Mouse (Mus musculus): Measurements from ENCODE around the gene Arhgap22. TPM values are rescaled to one million over a fixed set of nuclear protein-coding genes. Genes with fewer than 3 reads are reported as not detected.
A peak's percentile ranks its signal among the peaks of the same experiment; 100 is the strongest.

The Arhgap22 gene
- polyA plus RNA-seq, 1 experiment from 2014 or later: 5.3 TPM

DNA sequence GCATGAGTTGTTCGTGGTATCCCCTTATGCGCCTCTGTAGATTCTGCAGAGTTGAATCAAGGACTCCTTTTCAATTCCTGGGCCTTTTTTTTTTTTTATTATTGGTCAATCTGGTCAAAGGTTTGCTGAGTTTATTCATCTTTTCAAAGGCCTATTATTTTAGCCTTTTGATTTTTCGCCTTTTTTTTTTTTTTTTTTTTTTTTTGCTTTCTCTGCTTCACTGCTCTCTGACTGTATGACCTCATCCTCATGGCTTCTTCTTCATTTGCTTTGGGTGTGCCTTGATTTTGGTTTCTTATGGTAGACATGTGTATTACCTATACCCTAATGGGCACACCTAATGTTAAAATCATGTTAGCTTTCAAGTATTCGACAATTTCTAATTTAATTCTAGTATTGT, 11.4 kb downstream of the Arhgap22 start:
- no peak for ATAC-seq
- Histone ChIP-seq H3K27ac (no peak overlapping the region), H3K4me2 (replicated peaks) (no peak overlapping the region), H3K9me3 (no peaks in the 10 kb centered on the region), H3K27me3 (replicated peaks) (no peaks in the 10 kb centered on the region), H3K36me3 (no peaks in the 10 kb centered on the region), H3K9ac (no peak overlapping the region), H3K4me3 (replicated peaks) (no peak overlapping the region), H3K4me1 (replicated peaks) (no peaks in the 10 kb centered on the region)
- WGBS: 89% methylated on average over 4 of the region's 4 CpGs

DNA sequence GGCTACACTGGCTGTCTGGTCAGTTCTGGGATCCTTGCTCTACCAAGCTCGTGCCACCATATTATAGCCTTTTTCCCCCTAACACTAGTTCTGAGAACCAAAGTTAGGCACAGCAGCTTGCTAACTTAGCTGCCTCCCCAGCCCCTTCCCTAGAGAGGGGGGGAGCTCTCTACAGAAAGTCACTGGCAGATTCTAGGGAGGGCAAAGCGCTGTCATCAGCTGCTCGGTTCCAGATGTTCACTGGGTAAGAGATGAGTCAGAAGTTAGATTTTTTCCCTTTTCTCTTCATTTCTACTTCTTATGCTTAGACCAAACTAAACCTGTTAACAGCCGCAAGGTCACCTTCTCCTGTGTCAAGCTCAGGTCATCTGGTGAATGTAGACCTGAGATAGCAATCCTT, 16.8 kb downstream of the Arhgap22 start:
- Histone ChIP-seq H3K9me3 (no peaks in the 10 kb centered on the region), H3K4me2 (replicated peaks) (no peak overlapping the region), H3K9ac (no peak overlapping the region), H3K4me3 (replicated peaks) (no peak overlapping the region), H3K4me1 (replicated peaks) (no peaks in the 10 kb centered on the region), H3K27ac (no peak overlapping the region), H3K36me3 (no peaks in the 10 kb centered on the region), H3K27me3 (replicated peaks) (no peaks in the 10 kb centered on the region)
- ATAC-seq: no peak
- WGBS: 79% methylated on average over 4 of the region's 4 CpGs

DNA sequence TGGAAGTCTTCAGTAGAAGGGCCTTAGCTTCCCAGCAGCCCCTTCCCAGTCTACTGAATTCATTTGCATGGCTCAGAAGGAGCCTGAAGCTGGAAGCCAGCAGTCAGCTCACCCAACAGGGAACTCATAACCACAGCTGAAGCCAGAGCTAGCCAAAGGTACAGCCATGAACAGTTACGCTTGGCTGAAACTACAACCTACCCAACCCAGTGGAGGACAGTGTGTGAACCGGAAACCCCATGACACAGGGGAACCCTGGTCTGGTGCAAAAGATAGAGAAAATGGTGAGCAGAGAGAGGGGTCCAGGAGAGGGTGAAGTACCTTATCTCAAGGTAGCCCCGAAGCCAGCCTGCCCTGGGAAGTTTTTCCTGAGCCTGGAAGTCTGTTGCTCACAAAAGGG, 17.5 kb downstream of the Arhgap22 start:
- 88% methylated on average over 3 of the region's 3 CpGs for WGBS
- H3K27me3 ChIP-seq (replicated peaks): no peaks in the 10 kb centered on the region

DNA sequence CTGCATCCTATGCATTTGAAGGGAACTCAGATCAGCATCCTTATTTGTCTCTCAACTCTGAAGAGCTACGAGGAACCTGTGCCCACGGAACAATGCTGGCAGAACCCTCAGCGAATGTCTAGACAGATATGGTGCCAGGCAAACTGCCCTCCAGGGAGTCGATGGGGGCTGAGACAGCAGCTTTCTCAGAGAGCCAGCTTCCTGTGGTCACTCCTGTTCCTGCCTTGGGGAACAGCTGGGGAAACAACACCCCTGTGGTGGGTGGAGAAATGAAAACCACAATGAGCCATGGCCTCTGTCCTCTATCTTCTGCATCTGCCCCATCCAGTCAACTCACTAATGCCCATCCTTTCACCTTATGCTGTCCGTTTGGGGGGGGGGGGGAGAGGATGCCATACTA, 18.2 kb downstream of the Arhgap22 start:
- no peak overlapping the region for H3K9ac ChIP-seq
- no peak overlapping the region for H3K27ac ChIP-seq
- no peak overlapping the region for H3K4me2 ChIP-seq (replicated peaks)
- no peaks in the 10 kb centered on the region for H3K9me3 ChIP-seq
- WGBS: 72% methylated on average over 5 of the region's 5 CpGs
- no peak for ATAC-seq
- no peaks in the 10 kb centered on the region for H3K27me3 ChIP-seq (replicated peaks)
- no peaks in the 10 kb centered on the region for H3K4me1 ChIP-seq (replicated peaks)
- H3K36me3 ChIP-seq: no peaks in the 10 kb centered on the region
- no peak overlapping the region for H3K4me3 ChIP-seq (replicated peaks)

More for the DNA sequence above, 17.5 kb downstream of the Arhgap22 start:
- Histone ChIP-seq H3K4me2 (replicated peaks) (no peak overlapping the region), H3K9me3 (no peaks in the 10 kb centered on the region), H3K27ac (no peak overlapping the region), H3K9ac (no peak overlapping the region), H3K4me1 (replicated peaks) (no peaks in the 10 kb centered on the region), H3K4me3 (replicated peaks) (no peak overlapping the region), H3K36me3 (no peaks in the 10 kb centered on the region)
- ATAC-seq: no peak

DNA sequence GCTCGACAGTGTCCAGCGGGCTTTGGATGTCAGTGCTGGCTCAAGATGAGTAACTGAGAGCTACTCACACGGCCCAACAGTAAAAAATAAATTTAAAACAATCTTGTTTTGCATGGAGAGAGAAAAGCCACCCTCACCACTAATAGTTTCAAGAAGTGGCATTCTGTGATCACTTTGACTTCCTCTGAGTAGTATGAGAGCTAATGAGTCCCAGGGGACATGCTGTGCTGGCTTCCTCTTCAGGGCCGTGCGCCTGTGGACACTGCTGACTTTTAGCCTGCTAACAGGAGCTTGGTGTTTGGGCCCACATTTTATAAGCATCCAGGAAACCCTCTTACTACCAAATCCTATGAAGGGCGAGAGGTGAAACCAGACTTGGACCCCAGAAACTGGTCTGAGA, 21.8 kb downstream of the Arhgap22 start:
- Histone ChIP-seq H3K27me3 (replicated peaks) (no peaks in the 10 kb centered on the region), H3K36me3 (no peaks in the 10 kb centered on the region), H3K4me1 (replicated peaks) (no peaks in the 10 kb centered on the region), H3K27ac (no peak overlapping the region), H3K4me3 (replicated peaks) (no peak overlapping the region), H3K9me3 (no peaks in the 10 kb centered on the region), H3K4me2 (replicated peaks) (no peak overlapping the region), H3K9ac (no peak overlapping the region)
- ATAC-seq: no peak
- WGBS: 78% methylated on average over 6 of the region's 6 CpGs

DNA sequence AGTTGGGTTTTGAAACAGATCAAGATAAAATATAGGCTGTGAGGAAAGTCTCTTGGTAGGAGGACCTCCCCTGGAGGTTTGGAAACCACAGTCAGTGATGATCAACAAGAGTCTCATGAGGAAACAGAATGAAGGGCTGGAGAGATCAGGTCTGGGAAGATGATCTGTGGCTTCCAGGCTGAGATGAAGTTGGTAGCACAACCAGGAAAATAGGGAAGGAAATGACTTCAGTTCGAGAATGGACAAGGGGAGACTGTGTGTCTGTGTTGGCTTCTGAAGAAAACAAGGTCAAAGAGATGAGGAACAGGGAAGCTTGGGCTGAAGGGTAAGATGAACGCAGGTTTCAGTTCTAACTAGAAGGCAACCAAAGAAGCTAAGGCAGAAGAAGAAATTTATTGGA, 26.6 kb downstream of the Arhgap22 start:
- 64% methylated on average over 2 of the region's 2 CpGs for WGBS
- Histone ChIP-seq H3K27ac (no peak overlapping the region), H3K4me1 (replicated peaks) (no peaks in the 10 kb centered on the region), H3K27me3 (replicated peaks) (no peaks in the 10 kb centered on the region), H3K36me3 (no peaks in the 10 kb centered on the region), H3K4me2 (replicated peaks) (no peak overlapping the region), H3K4me3 (replicated peaks) (no peak overlapping the region), H3K9me3 (no peaks in the 10 kb centered on the region), H3K9ac (no peak overlapping the region)
- no peak for ATAC-seq

DNA sequence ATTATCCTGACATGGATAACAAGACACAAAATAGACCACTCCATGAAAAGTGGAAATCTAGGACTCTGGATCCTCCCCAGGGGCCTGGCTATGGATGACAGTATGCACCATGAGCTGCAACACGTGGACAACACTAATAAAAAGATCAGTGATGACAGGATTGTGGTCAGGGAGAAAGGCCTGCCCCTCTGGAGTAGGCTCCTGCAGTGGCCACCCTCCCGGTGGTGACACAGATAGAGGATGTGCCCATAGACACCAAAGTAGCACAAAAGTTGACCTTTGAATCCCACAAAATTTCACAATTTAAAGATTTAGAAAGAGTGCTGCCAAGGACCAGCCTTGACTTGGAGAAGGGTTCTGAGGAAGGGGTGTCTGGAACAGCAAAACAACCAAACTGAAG, 29.4 kb downstream of the Arhgap22 start:
- H3K4me3 ChIP-seq (replicated peaks): no peak overlapping the region
- no peaks in the 10 kb centered on the region for H3K4me1 ChIP-seq (replicated peaks)
- 61% methylated on average over 2 of the region's 2 CpGs for WGBS
- H3K9ac ChIP-seq: no peak overlapping the region
- no peaks in the 10 kb centered on the region for H3K27me3 ChIP-seq (replicated peaks)
- H3K27ac ChIP-seq: no peak overlapping the region
- no peak for ATAC-seq
- no peaks in the 10 kb centered on the region for H3K36me3 ChIP-seq
- no peaks in the 10 kb centered on the region for H3K9me3 ChIP-seq
- H3K4me2 ChIP-seq (replicated peaks): no peak overlapping the region

DNA sequence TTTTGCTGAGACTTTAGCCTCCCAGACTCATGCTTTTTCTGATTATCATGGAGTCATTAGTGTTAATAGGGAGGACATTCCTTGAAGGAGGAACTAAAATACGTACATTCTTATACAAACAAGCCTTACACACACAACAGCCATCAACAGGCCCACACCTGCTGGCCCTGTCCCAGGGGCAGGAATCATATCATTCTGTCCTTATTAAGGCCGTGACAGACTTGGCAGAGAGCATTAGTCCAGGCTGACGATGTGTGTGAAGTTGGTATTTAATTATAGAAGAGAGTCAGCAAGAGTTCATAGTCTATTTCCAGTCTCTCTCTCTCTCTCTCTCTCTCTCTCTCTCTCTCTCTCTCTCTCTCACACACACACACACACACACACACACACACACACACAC, 30.7 kb downstream of the Arhgap22 start:
- Histone ChIP-seq H3K27me3 (replicated peaks) (no peaks in the 10 kb centered on the region), H3K9ac (no peak overlapping the region), H3K27ac (no peak overlapping the region), H3K36me3 (no peaks in the 10 kb centered on the region), H3K4me1 (replicated peaks) (no peaks in the 10 kb centered on the region), H3K9me3 (no peaks in the 10 kb centered on the region), H3K4me2 (replicated peaks) (no peak overlapping the region), H3K4me3 (replicated peaks) (no peak overlapping the region)
- 57% methylated on average over 3 of the region's 3 CpGs for WGBS
- no peak for ATAC-seq

DNA sequence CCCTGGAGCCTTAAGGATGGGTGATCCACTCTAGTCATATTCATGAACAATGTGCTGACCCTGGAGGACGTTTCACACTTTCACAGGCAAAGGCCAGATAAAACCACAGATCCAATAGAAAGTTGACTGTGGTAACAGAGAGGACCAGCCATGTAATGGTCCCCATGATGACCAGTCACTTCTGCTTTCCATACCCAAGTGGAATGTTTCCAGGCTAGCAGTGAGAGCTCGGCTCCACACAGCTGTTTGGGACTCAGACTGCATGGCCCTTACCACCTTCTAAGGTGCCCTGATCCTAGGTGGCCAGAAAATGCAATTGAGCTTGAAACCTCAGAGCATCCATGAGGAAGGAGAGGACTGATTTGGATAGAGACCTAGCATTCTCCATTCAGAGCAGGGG, 31.1 kb downstream of the Arhgap22 start:
- WGBS: 58% methylated on average over 2 of the region's 2 CpGs
- Histone ChIP-seq H3K27ac (no peak overlapping the region), H3K36me3 (no peaks in the 10 kb centered on the region), H3K4me1 (replicated peaks) (0 out of 2 replicates have a peak, but pooled peaks cover under 1% of the 10 kb centered on the region), H3K9ac (no peak overlapping the region), H3K27me3 (replicated peaks) (no peaks in the 10 kb centered on the region), H3K4me2 (replicated peaks) (no peak overlapping the region), H3K9me3 (no peaks in the 10 kb centered on the region), H3K4me3 (replicated peaks) (no peak overlapping the region)
- ATAC-seq: no peak

DNA sequence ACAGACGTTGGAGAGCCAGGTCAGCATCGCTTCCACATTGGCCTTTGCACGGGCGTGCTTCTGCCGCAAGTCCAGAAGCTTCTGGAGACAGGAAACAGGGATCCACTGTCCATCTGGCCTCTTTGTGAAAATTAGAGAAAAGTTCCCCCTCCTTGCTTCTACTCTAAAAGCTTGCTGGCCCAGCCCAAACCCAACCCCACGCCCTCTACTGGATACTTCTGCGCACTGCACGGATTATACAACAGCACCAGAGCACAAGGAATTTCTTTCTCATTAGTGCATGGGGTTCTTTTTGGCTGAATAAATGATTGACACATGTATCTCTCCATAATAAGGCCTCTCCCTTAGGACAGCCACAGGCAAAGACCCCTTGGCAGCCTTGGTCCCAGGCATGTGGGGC, 32.6 kb downstream of the Arhgap22 start:
- H3K9me3 ChIP-seq: no peaks in the 10 kb centered on the region
- ATAC-seq: no peak
- WGBS: 52% methylated on average over 8 of the region's 8 CpGs

DNA sequence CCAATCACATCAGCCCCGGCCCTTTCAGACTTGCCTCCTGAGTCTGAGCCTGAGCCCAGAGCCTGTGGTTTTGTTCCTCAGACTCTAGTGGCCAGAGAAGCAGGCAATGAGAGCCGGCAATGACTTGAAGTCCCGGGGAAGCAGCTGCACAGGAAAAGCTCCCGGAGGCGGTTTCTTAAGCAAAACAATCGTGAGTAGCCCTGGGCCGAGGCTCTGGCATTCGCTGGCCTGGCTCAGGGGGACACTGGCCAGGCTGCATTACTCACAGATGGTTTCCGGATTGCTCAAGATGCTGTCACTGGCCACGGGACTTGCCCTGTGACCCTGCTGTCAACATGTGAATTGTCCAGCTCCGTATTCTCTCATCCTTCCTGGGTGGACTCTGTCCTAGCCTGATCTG, 33.8 kb downstream of the Arhgap22 start:
- Histone ChIP-seq H3K36me3 (no peaks in the 10 kb centered on the region), H3K27me3 (replicated peaks) (no peaks in the 10 kb centered on the region), H3K4me3 (replicated peaks) (no peak overlapping the region), H3K9me3 (no peaks in the 10 kb centered on the region), H3K9ac (no peak overlapping the region), H3K4me1 (replicated peaks) (peaks cover 7% of the 10 kb centered on the region; the same call in 1 of the 2 replicates), H3K4me2 (replicated peaks) (no peak overlapping the region), H3K27ac (no peak overlapping the region)
- 32% methylated on average over 11 of the region's 11 CpGs for WGBS
- no peak for ATAC-seq

More for the DNA sequence above, 32.6 kb downstream of the Arhgap22 start:
- Histone ChIP-seq H3K4me3 (replicated peaks) (no peak overlapping the region), H3K27me3 (replicated peaks) (no peaks in the 10 kb centered on the region), H3K4me2 (replicated peaks) (no peak overlapping the region), H3K36me3 (no peaks in the 10 kb centered on the region), H3K4me1 (replicated peaks) (peaks cover 7% of the 10 kb centered on the region; the same call in 1 of the 2 replicates), H3K27ac (no peak overlapping the region), H3K9ac (no peak overlapping the region)

DNA sequence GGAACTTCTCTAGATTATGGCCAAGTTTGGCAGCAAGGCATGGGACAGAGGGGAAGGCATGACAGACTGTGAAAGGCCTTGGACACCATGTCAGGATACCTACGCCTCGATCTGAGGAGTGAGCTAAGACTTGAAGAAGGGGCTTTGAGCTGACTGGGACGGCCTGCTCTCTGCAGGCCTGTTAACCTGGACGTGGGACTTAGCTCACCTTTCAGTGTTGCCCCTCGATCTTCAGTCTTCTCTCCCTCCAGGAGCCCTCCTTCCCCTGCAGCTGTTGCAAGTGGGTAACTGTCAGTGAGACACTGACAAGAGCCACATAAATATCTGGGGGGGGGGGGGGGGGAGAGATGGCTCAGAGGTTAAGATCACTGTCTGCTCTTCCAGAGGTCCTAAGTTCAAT, 34.9 kb downstream of the Arhgap22 start:
- H3K36me3 ChIP-seq: no peaks in the 10 kb centered on the region
- ATAC-seq: no peak
- H3K4me1 ChIP-seq (replicated peaks): peaks cover 7% of the 10 kb centered on the region; the same call in 1 of the 2 replicates
- H3K27ac ChIP-seq: no peak overlapping the region
- H3K9ac ChIP-seq: no peak overlapping the region
- H3K4me3 ChIP-seq (replicated peaks): no peak overlapping the region
- H3K27me3 ChIP-seq (replicated peaks): no peaks in the 10 kb centered on the region
- WGBS: 79% methylated on average over 5 of the region's 5 CpGs
- H3K4me2 ChIP-seq (replicated peaks): no peak overlapping the region
- H3K9me3 ChIP-seq: no peaks in the 10 kb centered on the region

DNA sequence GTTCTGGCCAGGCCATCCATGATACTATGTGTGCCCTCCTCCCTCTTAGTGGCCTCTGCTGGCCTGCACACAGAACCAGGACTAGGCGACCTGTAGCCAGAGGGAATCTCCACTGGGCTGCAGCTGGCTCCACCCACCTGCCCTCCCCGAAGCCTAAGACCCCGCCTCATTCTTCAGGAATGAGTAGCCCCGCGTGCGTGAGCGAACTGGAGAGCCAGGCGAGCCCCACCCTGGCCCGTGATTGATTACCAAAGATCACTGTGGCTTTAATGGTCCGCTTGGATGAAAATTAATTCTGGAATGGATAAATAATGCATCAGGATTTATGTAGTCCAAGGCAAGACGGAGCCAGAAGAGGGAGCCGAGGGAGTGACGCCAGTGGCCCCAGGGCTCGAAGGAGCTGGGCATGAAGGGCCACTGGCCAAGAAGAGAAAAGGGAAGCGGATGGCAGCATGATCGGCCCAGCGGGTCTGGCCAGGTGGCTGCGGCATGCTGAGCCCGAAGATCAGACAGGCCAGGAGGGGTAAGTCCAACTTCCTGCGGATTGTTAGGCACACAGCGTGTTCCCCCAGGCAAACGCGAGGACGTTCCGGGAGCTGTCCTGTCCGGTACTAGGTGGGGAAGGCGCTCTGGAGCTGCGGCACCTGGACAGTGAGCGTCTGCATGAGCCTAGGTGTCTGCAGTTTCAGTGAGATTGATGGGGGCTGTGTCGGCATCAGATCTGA, 36.6 kb downstream of the Arhgap22 start:
- Histone ChIP-seq H3K27me3 (replicated peaks) (no peaks in the 10 kb centered on the region), H3K36me3 (no peaks in the 10 kb centered on the region), H3K9ac (peak overlapping the region; percentile 24; the same call in 1 of the 2 replicates), H3K4me2 (replicated peaks) (peak overlapping the region; percentile 85), H3K4me3 (replicated peaks) (peak overlapping the region; percentile 40), H3K27ac (no peak overlapping the region), H3K4me1 (replicated peaks) (peaks cover 7% of the 10 kb centered on the region; the same call in 1 of the 2 replicates), H3K9me3 (no peaks in the 10 kb centered on the region)
- under 1% methylated on average over 30 of the region's 30 CpGs for WGBS
- peak; percentile 78 for ATAC-seq

Data from intestine, embryonic 15.5 days (tissue).